Mouse (Mus musculus) heart, postnatal 0 days (tissue): ENCODE results near the gene Fat2.

Source experiments
- CTCF ChIP-seq: IDR thresholded peaks from 2 replicates; pipeline ENCODE4 v1.5.1; 2016; ENCODE audit warnings: antibody characterized with exemption, control low read depth, low read depth
- EP300 ChIP-seq: IDR thresholded peaks from 2 replicates; pipeline ENCODE4 v1.6.1; 2016; ENCODE audit warnings: antibody characterized with exemption, low read depth

DNA sequence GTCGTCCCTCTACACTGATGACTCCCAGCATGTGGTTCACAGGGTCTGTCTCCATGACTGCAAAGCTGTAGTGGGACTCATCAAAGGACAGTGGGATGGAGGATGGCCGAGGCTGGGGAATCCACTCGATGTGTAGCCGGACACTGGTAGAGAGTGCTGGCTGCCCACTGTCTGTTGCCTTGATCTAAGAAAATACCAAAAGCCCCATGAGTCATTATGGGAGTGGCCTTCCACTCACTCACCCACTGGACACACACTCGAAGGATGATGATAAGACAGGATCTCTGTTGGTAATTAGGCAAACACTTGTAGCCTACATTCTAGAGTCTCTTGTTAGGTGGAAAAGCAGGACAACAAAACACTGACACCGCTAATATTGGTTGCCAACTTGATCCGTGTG lies 44.5 kb downstream of the Fat2 start:
- no peak for TF ChIP-seq CTCF
- TF ChIP-seq EP300, result no peak
